Mouse (Mus musculus): ENCODE results near the gene Scgb1a1.

Scgb1a1 gene

DNA sequence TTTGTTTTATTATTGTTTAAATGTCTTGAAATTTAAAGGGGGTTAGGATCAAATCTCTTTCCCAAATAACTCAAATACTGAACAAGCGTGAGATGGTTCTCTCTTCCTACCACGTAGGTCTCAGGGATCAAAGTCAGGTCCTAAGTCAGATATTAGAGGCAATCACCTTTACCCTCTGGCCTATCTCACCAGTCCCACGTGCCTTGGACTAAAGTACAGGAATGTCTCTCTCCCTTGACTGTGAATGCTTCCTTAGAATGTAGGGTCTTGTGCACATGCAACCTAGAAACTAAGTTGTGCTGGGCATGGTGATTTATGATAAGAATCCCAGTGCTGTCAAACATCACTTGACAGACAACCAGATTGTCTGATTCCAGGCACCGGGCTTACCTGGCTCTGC is 48.5 kb downstream of the Scgb1a1 start:
- DNase-seq, result no peak

DNA sequence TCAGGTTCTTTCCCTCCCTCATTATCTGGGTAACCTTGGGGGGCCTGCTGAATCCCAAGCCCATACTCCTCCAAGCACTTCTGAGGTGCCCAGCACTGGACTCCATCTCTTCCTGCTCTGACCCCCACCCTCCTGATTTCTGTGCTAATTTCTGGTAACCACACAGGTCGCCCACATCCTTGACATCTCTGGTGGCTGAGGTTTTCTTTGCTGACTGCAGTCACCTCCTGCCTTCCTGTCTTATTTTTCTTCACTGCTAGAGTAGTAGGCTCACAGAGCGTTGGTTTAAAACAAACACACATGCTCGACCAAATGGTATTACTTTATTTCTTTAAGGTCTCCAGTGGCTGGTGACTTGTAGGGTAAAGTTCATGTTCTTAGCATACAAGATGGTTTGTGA is 49.6 kb downstream of the Scgb1a1 start:
- no peak for DNase-seq

DNA sequence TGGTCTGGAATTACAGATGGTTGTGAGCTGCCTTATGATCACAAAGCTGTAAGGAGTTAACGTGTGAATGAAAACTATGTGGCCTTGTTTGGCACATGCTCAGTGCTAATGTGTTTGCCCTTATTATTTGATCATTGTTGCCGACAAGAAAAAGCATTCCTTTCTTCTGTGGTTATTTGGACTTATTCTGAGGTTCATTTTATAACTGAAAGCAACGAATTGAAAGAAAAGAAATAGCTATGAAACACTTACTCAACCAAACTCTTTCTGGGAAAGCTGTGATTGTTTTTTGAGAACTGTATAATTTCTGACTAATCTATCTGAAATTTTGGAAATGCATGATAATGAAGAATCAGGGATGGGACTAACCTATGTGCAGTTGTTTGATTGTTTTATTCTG is 52.7 kb downstream of the Scgb1a1 start:
- no peak for DNase-seq

DNA sequence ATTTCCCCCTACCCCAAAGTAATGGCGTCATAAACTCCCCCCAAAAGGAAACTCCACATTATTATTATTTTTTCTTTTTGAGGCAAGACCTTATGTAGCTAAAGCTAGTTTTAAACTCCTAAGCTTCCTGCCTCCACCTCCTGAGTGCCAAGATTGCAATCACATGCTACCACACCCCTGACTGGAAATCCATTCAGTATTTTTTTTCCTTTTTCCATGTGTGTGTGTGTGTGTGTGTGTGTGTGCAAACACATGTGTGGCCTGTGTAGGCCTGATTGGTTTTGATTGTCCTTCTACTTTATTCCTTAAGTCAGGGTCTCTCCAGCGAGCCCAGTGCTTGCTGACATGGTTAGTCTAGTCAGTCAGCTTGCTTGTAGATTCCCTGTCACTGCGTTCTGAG is 53.3 kb downstream of the Scgb1a1 start:
- no peak for DNase-seq
